Mouse (Mus musculus): Measurements from ENCODE around the gene Prr12. TPM values are rescaled to one million over a fixed set of nuclear protein-coding genes. Genes with fewer than 3 reads are reported as not detected.

Prr12 gene
- polyA plus RNA-seq, 1 experiment: 16.1 TPM

GRCm38 (mm10) chr7:45060632-45061122, 8.0 kb upstream of the Prr12 start:
- DNase-seq (ENCODE audit: low read depth in 1 of 2, low spot score in 2 of 2): no peak
- Histone ChIP-seq H3K27me3 (ENCODE audit: control insufficient read depth, insufficient read depth, low read length) (no peaks in the 10 kb centered on the region), H3K4me3 (ENCODE audit: extremely low read depth, insufficient read depth, insufficient read length) (no peak overlapping the region), H3K36me3 (ENCODE audit: control insufficient read depth, insufficient read depth, low read length) (no peaks in the 10 kb centered on the region), H3K4me1 (ENCODE audit: control insufficient read depth, insufficient read depth, insufficient read length) (peaks cover 4% of the 10 kb centered on the region; the same call in 1 of the 2 replicates), H3K27ac (ENCODE audit: insufficient read depth, low read length) (no peak overlapping the region)
- 89% methylated on average over 6 of the region's 6 CpGs for WGBS
- TF ChIP-seq CTCF (IDR thresholded peaks at IDR 0.05; ENCODE audit: extremely low read depth, insufficient read depth, insufficient read length, insufficient replicate concordance) (no peak), POLR2A (IDR thresholded peaks at IDR 0.05; ENCODE audit: low read depth, low read length) (no peak)

- no peak for TF ChIP-seq POLR2A (IDR thresholded peaks at IDR 0.05; ENCODE audit: low read depth, low read length)
- TF ChIP-seq CTCF (IDR thresholded peaks at IDR 0.05; ENCODE audit: extremely low read depth, insufficient read depth, insufficient read length, insufficient replicate concordance): no peak
These were observed 6.2 kb upstream of the Prr12 start for GRCm38 (mm10) chr7:45058607-45059571.

GRCm38 (mm10) chr7:45056972-45057348, 4.3 kb upstream of the Prr12 start:
- no peaks in the 10 kb centered on the region for H3K27me3 ChIP-seq (ENCODE audit: control insufficient read depth, insufficient read depth, low read length)
- H3K4me3 ChIP-seq (ENCODE audit: extremely low read depth, insufficient read depth, insufficient read length): no peak overlapping the region
- TF ChIP-seq POLR2A (IDR thresholded peaks at IDR 0.05; ENCODE audit: low read depth, low read length) (no peak), CTCF (IDR thresholded peaks at IDR 0.05; ENCODE audit: extremely low read depth, insufficient read depth, insufficient read length, insufficient replicate concordance) (no peak)
- no peaks in the 10 kb centered on the region for H3K36me3 ChIP-seq (ENCODE audit: control insufficient read depth, insufficient read depth, low read length)
- no peak overlapping the region for H3K27ac ChIP-seq (ENCODE audit: insufficient read depth, low read length)
- peaks cover 5% of the 10 kb centered on the region; the same call in 1 of the 2 replicates for H3K4me1 ChIP-seq (ENCODE audit: control insufficient read depth, insufficient read depth, insufficient read length)
- no peak for DNase-seq (ENCODE audit: low read depth in 1 of 2, low spot score in 2 of 2)

More at GRCm38 (mm10) chr7:45058607-45059571, 6.2 kb upstream of the Prr12 start:
- 89% methylated on average over 10 of the region's 10 CpGs for WGBS
- Histone ChIP-seq H3K4me1 (ENCODE audit: control insufficient read depth, insufficient read depth, insufficient read length) (peaks cover 4% of the 10 kb centered on the region; the same call in 1 of the 2 replicates), H3K27ac (ENCODE audit: insufficient read depth, low read length) (no peak overlapping the region), H3K36me3 (ENCODE audit: control insufficient read depth, insufficient read depth, low read length) (no peaks in the 10 kb centered on the region), H3K27me3 (ENCODE audit: control insufficient read depth, insufficient read depth, low read length) (no peaks in the 10 kb centered on the region), H3K4me3 (ENCODE audit: extremely low read depth, insufficient read depth, insufficient read length) (no peak overlapping the region)
- no peak for DNase-seq (ENCODE audit: low read depth in 1 of 2, low spot score in 2 of 2)

GRCm38 (mm10) chr7:45056329-45056971, 3.8 kb upstream of the Prr12 start:
- Histone ChIP-seq H3K36me3 (ENCODE audit: control insufficient read depth, insufficient read depth, low read length) (no peaks in the 10 kb centered on the region), H3K4me3 (ENCODE audit: extremely low read depth, insufficient read depth, insufficient read length) (no peak overlapping the region), H3K4me1 (ENCODE audit: control insufficient read depth, insufficient read depth, insufficient read length) (peaks cover 6% of the 10 kb centered on the region; the same call in 1 of the 2 replicates), H3K27me3 (ENCODE audit: control insufficient read depth, insufficient read depth, low read length) (no peaks in the 10 kb centered on the region), H3K27ac (ENCODE audit: insufficient read depth, low read length) (no peak overlapping the region)
- WGBS: 93% methylated on average over 14 of the region's 14 CpGs
- TF ChIP-seq CTCF (IDR thresholded peaks at IDR 0.05; ENCODE audit: extremely low read depth, insufficient read depth, insufficient read length, insufficient replicate concordance): no peak
- no peak for TF ChIP-seq POLR2A (IDR thresholded peaks at IDR 0.05; ENCODE audit: low read depth, low read length)
- DNase-seq (ENCODE audit: low read depth in 1 of 2, low spot score in 2 of 2): no peak

- Histone ChIP-seq H3K27ac (ENCODE audit: insufficient read depth, low read length) (peak overlapping the region; percentile 85), H3K4me3 (ENCODE audit: extremely low read depth, insufficient read depth, insufficient read length) (peak overlapping the region; percentile 92), H3K36me3 (ENCODE audit: control insufficient read depth, insufficient read depth, low read length) (peaks cover 15% of the 10 kb centered on the region), H3K27me3 (ENCODE audit: control insufficient read depth, insufficient read depth, low read length) (no peaks in the 10 kb centered on the region), H3K4me1 (ENCODE audit: control insufficient read depth, insufficient read depth, insufficient read length) (peaks cover 6% of the 10 kb centered on the region; the same call in 1 of the 2 replicates)
- peak; percentile 75 for TF ChIP-seq POLR2A (IDR thresholded peaks at IDR 0.05; ENCODE audit: low read depth, low read length)
- TF ChIP-seq CTCF (IDR thresholded peaks at IDR 0.05; ENCODE audit: extremely low read depth, insufficient read depth, insufficient read length, insufficient replicate concordance): no peak
- 1% methylated on average over 32 of the region's 33 CpGs for WGBS
- peak; percentile 95 for DNase-seq (ENCODE audit: low read depth in 1 of 2, low spot score in 2 of 2)
These were observed 1.3 kb upstream of the Prr12 start for GRCm38 (mm10) chr7:45053931-45054510.

- TF ChIP-seq CTCF (IDR thresholded peaks at IDR 0.05; ENCODE audit: extremely low read depth, insufficient read depth, insufficient read length, insufficient replicate concordance) (no peak), POLR2A (IDR thresholded peaks at IDR 0.05; ENCODE audit: low read depth, low read length) (no peak; the same call in 1 of the 2 replicates)
- DNase-seq (ENCODE audit: low read depth in 1 of 2, low spot score in 2 of 2): peak; percentile 62 to 77
- peaks cover 20% of the 10 kb centered on the region for H3K36me3 ChIP-seq (ENCODE audit: control insufficient read depth, insufficient read depth, low read length)
- peak overlapping the region; percentile 95 for H3K27ac ChIP-seq (ENCODE audit: insufficient read depth, low read length)
- WGBS: under 1% methylated on average over 46 of the region's 59 CpGs
- H3K4me1 ChIP-seq (ENCODE audit: control insufficient read depth, insufficient read depth, insufficient read length): peaks cover 6% of the 10 kb centered on the region; the same call in 1 of the 2 replicates
- peak overlapping the region; percentile 92 for H3K4me3 ChIP-seq (ENCODE audit: extremely low read depth, insufficient read depth, insufficient read length)
- H3K27me3 ChIP-seq (ENCODE audit: control insufficient read depth, insufficient read depth, low read length): no peaks in the 10 kb centered on the region
These were observed 643 bp upstream of the Prr12 start for GRCm38 (mm10) chr7:45053117-45053930.
